11 mouse cellular contexts compared by ENCODE assay signal in genomic region chr5:139610610-139611520, GRCm38 (mm10).
DNase-seq lines count a peak whose midpoint lies in the region; ATAC-seq lines count a peak whose summit lies in the region.
"Had no signal": no experiment of that assay in that cellular context is flagged by ENCODE, and none has a peak within 500 bp of the region (broad histone marks: within the 10 kb centered on the region; RNA-seq: fewer than 3 reads in every experiment).

No protein-coding gene starts in this region.

- no peaks in the 10 kb centered on the region for H3K27me3 ChIP-seq in midbrain, embryonic 11.5 days (ENCODE audit: control insufficient read depth, insufficient read depth, low read length)
- H3K27me3 ChIP-seq in kidney, embryonic 14.5 days (ENCODE audit: control insufficient read depth, insufficient read depth, low read length): peaks cover 23% of the 10 kb centered on the region

- H3K9me3 ChIP-seq in midbrain, embryonic 11.5 days (ENCODE audit: control insufficient read depth, low read length): no peaks in the 10 kb centered on the region
- no peaks in the 10 kb centered on the region for H3K9me3 ChIP-seq in kidney, embryonic 14.5 days (ENCODE audit: control insufficient read depth, low read length)
- H3K9me3 ChIP-seq: heart, embryonic 13.5 days; limb, embryonic 13.5 days had no signal

- peaks cover 13% of the 10 kb centered on the region for H3K4me1 ChIP-seq in midbrain, embryonic 11.5 days (ENCODE audit: control insufficient read depth, insufficient read depth, low read length)
- H3K4me1 ChIP-seq in kidney, embryonic 14.5 days (ENCODE audit: control insufficient read depth, insufficient read depth, low read length): no peaks in the 10 kb centered on the region
- H3K4me1 ChIP-seq: heart, embryonic 13.5 days; limb, embryonic 13.5 days had no signal

- WGBS in midbrain, embryonic 11.5 days: 50% methylated on average over 28 of the region's 28 CpGs
- 71% methylated on average over 28 of the region's 28 CpGs for WGBS in kidney, embryonic 14.5 days

- ATAC-seq in midbrain, embryonic 11.5 days (ENCODE audit: low FRiP score): peak; percentile 77
- ATAC-seq in kidney, embryonic 14.5 days (ENCODE audit: low FRiP score, low TSS enrichment): no peak

- no peaks in the 10 kb centered on the region for H3K36me3 ChIP-seq in midbrain, embryonic 11.5 days (ENCODE audit: control insufficient read depth, insufficient read depth, low read length)
- no peaks in the 10 kb centered on the region for H3K36me3 ChIP-seq in kidney, embryonic 14.5 days (ENCODE audit: control insufficient read depth, insufficient read depth, low read length)
- H3K36me3 ChIP-seq: heart, embryonic 13.5 days; limb, embryonic 13.5 days had no signal

- H3K9ac ChIP-seq in midbrain, embryonic 11.5 days (ENCODE audit: low read length): peak overlapping the region; percentile 6
- no peak overlapping the region for H3K9ac ChIP-seq in kidney, embryonic 14.5 days (ENCODE audit: low read depth, low read length)
- H3K9ac ChIP-seq: heart, embryonic 13.5 days; limb, embryonic 13.5 days had no signal

- H3K27ac ChIP-seq in midbrain, embryonic 11.5 days (ENCODE audit: low read depth, low read length): peak overlapping the region; percentile 49
- no peak overlapping the region for H3K27ac ChIP-seq in kidney, embryonic 14.5 days (ENCODE audit: low read depth, low read length)
- H3K27ac ChIP-seq: heart, embryonic 13.5 days; kidney, postnatal 0 days; limb, embryonic 13.5 days had no signal

- peak; percentile 38 for DNase-seq in adrenal gland, postnatal 10 days
- no peak for DNase-seq in adrenal gland, adult 2 months
- peak; percentile 97 for DNase-seq in brain, adult 2 months (ENCODE audit: low read depth, low spot score)
- peak; percentile 57 for DNase-seq in embryo, embryonic 11 days
- peak; percentile 90 for DNase-seq in midbrain, embryonic 11.5 days (ENCODE audit: low spot score, missing footprints)
- DNase-seq in frontal cortex, adult 2 months (ENCODE audit: extremely low spot score in 1 of 2, low spot score in 1 of 2): no peak
- DNase-seq in layer of hippocampus, adult 9-10 months (ENCODE audit: low spot score): no peak

- no peak overlapping the region for H3K4me3 ChIP-seq in midbrain, embryonic 11.5 days (ENCODE audit: low read depth, low read length)
- no peak overlapping the region for H3K4me3 ChIP-seq in kidney, embryonic 14.5 days (ENCODE audit: low read length)
- H3K4me3 ChIP-seq: heart, embryonic 13.5 days; limb, embryonic 13.5 days had no signal

- H3K4me2 ChIP-seq in midbrain, embryonic 11.5 days: no peak overlapping the region
- H3K4me2 ChIP-seq in kidney, embryonic 14.5 days (replicated peaks; ENCODE audit: low read depth, low read length): no peak overlapping the region
- H3K4me2 ChIP-seq: heart, embryonic 13.5 days; limb, embryonic 13.5 days had no signal

Comparison
In these comparisons a context has a peak if more than half of its experiments do, and no peak if none do; other contexts are left out.
1. DNase-seq: peak in adrenal gland, postnatal 10 days (single experiment), brain, adult 2 months (single experiment), embryo, embryonic 11 days (single experiment) and midbrain, embryonic 11.5 days (single experiment); none in adrenal gland, adult 2 months (single experiment), frontal cortex, adult 2 months (0 of 2) and layer of hippocampus, adult 9-10 months (single experiment).